Mouse (Mus musculus) intestine, embryonic 16.5 days (tissue): ENCODE measurements around the gene Rabl2. TPM values are rescaled to one million over a fixed set of nuclear protein-coding genes. Genes with fewer than 3 reads are reported as not detected.

ENCODE experiments used
- ATAC-seq: fragments of 200-750 bp; cut with Nextera tagmentation; 2 replicates; pipeline ENCODE4 v1.8.0; 2017; ENCODE audit warnings: moderate TSS enrichment, moderate library complexity
- H3K27ac ChIP-seq: fragments of 300-500 bp; sonication (generic); 2 replicates; pipeline ENCODE4 v1.5.1; 2014; ENCODE audit warnings: mild to moderate bottlenecking, low read length
- H3K27me3 ChIP-seq: fragments of 300-500 bp; sonication (generic); replicated peaks from 2 replicates; pipeline ENCODE4 v1.6.1; 2014; ENCODE audit warnings: low read length, control low read depth, mixed read lengths; ENCODE audit not compliant: control insufficient read depth, insufficient read depth
- H3K36me3 ChIP-seq: fragments of 300-500 bp; sonication (generic); 2 replicates; pipeline ENCODE4 v1.6.1; 2014; ENCODE audit warnings: low read length, control low read depth; ENCODE audit not compliant: control insufficient read depth, insufficient read depth
- H3K4me1 ChIP-seq: fragments of 300-500 bp; sonication (generic); 2 replicates; pipeline ENCODE4 v1.6.1; 2014; ENCODE audit warnings: low read length, control low read depth, mixed read lengths; ENCODE audit not compliant: control insufficient read depth, insufficient read depth
- H3K4me2 ChIP-seq: fragments of 300-500 bp; sonication (generic); 2 replicates; pipeline ENCODE4 v1.6.1; 2014; ENCODE audit warnings: low read depth, low read length, control low read depth
- H3K4me3 ChIP-seq: fragments of 300-500 bp; sonication (generic); 2 replicates; pipeline ENCODE4 v1.5.1; 2014; ENCODE audit warnings: mild to moderate bottlenecking, low read length
- H3K9ac ChIP-seq: fragments of 300-500 bp; sonication (generic); 2 replicates; pipeline ENCODE4 v1.6.1; 2014; ENCODE audit warnings: low read depth, low read length
- H3K9me3 ChIP-seq: fragments of 300-500 bp; sonication (generic); 2 replicates; pipeline ENCODE4 v1.6.1; 2016; ENCODE audit warnings: low read length, control low read depth; ENCODE audit not compliant: control insufficient read depth
- WGBS: fragments of 180-500 bp; shearing (Covaris S2); extraction: QIAGEN DNeasy Blood & Tissue Kit; methylation state at CpG from one replicate; pipeline ENCODE4 v1.1.7; 2014; 5-methylcytosine and 5-hydroxymethylcytosine counted together
- polyA plus RNA-seq: library from polyadenylated mRNA; unstranded; fragments of >200 nt; fragmentation: Nextera tagmentation; extraction: Ambion mirVana; gene quantifications from 2 replicates; pipeline ENCODE4 v1.2.1, GENCODE M21; 2015

The Rabl2 gene
- polyA plus RNA-seq, 1 experiment from 2014 or later: 24.1 TPM

GRCm38 (mm10) chr15:89589146-89589545, 2.6 kb downstream of the Rabl2 start:
- ATAC-seq: no peak

GRCm38 (mm10) chr15:89585631-89586030, 6.1 kb downstream of the Rabl2 start:
- ATAC-seq: no peak
- Histone ChIP-seq H3K9me3 (no peaks in the 10 kb centered on the region), H3K9ac (no peak overlapping the region), H3K4me2 (no peak overlapping the region), H3K27me3 (no peaks in the 10 kb centered on the region), H3K27ac (no peak overlapping the region), H3K4me3 (no peak overlapping the region), H3K4me1 (0 out of 2 replicates have a peak, but pooled peaks cover 1% of the 10 kb centered on the region), H3K36me3 (no peaks in the 10 kb centered on the region; the same call in 1 of the 2 replicates)
- WGBS: 89% methylated on average over 11 of the region's 11 CpGs

More at GRCm38 (mm10) chr15:89589146-89589545, 2.6 kb downstream of the Rabl2 start:
- Histone ChIP-seq H3K27ac (no peak overlapping the region), H3K4me3 (no peak overlapping the region), H3K9ac (no peak overlapping the region), H3K36me3 (no peaks in the 10 kb centered on the region; the same call in 1 of the 2 replicates), H3K27me3 (no peaks in the 10 kb centered on the region), H3K4me1 (peaks cover 13% of the 10 kb centered on the region), H3K9me3 (no peaks in the 10 kb centered on the region), H3K4me2 (no peak overlapping the region)
- WGBS: 81% methylated on average over 5 of the region's 5 CpGs

GRCm38 (mm10) chr15:89585101-89585500, 6.6 kb downstream of the Rabl2 start:
- no peaks in the 10 kb centered on the region for H3K4me1 ChIP-seq
- 86% methylated on average over 5 of the region's 5 CpGs for WGBS
- no peak overlapping the region for H3K4me3 ChIP-seq
- no peak overlapping the region for H3K27ac ChIP-seq
- no peaks in the 10 kb centered on the region for H3K27me3 ChIP-seq
- no peaks in the 10 kb centered on the region; the same call in 1 of the 2 replicates for H3K36me3 ChIP-seq
- no peak overlapping the region for H3K9ac ChIP-seq
- no peak for ATAC-seq
- no peak overlapping the region for H3K4me2 ChIP-seq
- H3K9me3 ChIP-seq: no peaks in the 10 kb centered on the region

GRCm38 (mm10) chr15:89582494-89582893, 9.2 kb downstream of the Rabl2 start:
- Histone ChIP-seq H3K27me3 (no peaks in the 10 kb centered on the region), H3K36me3 (no peaks in the 10 kb centered on the region; the same call in 1 of the 2 replicates), H3K27ac (no peak overlapping the region), H3K4me1 (no peaks in the 10 kb centered on the region), H3K9ac (no peak overlapping the region), H3K9me3 (no peaks in the 10 kb centered on the region), H3K4me2 (no peak overlapping the region), H3K4me3 (no peak overlapping the region)
- 87% methylated on average over 7 of the region's 7 CpGs for WGBS
- no peak for ATAC-seq

- ATAC-seq: no peak
- Histone ChIP-seq H3K4me3 (no peak overlapping the region), H3K4me2 (no peak overlapping the region), H3K27ac (no peak overlapping the region), H3K9ac (no peak overlapping the region), H3K9me3 (no peaks in the 10 kb centered on the region), H3K36me3 (no peaks in the 10 kb centered on the region), H3K4me1 (no peaks in the 10 kb centered on the region), H3K27me3 (no peaks in the 10 kb centered on the region)
- WGBS: 75% methylated on average over 8 of the region's 8 CpGs
Observed at GRCm38 (mm10) chr15:89572147-89572546, 19.6 kb downstream of the Rabl2 start.

GRCm38 (mm10) chr15:89568114-89568513, 23.6 kb downstream of the Rabl2 start, which contains the start of gene Acr:
Gene Acr (plus strand): TSS chr15:89568326.
- H3K27me3 ChIP-seq: no peaks in the 10 kb centered on the region
- no peak within 1 kb of the TSS for H3K4me2 ChIP-seq
- WGBS: 87% methylated on average over 6 of the region's 6 CpGs
- ATAC-seq: no peak
- H3K27ac ChIP-seq: no peak within 1 kb of the TSS
- no peaks in the 10 kb centered on the region for H3K36me3 ChIP-seq
- H3K9me3 ChIP-seq: no peaks in the 10 kb centered on the region
- no peak within 1 kb of the TSS for H3K9ac ChIP-seq
- no peak within 1 kb of the TSS for H3K4me3 ChIP-seq
- H3K4me1 ChIP-seq: no peaks in the 10 kb centered on the region

GRCm38 (mm10) chr15:89559202-89559731, 32.5 kb downstream of the Rabl2 start:
- 50% methylated on average over 10 of the region's 10 CpGs for WGBS
- H3K4me1 ChIP-seq: peaks cover 13% of the 10 kb centered on the region; the same call in 1 of the 2 replicates
- H3K36me3 ChIP-seq: no peaks in the 10 kb centered on the region
- H3K4me2 ChIP-seq: no peak overlapping the region
- no peak overlapping the region for H3K9ac ChIP-seq
- no peak overlapping the region for H3K4me3 ChIP-seq
- peaks cover 21% of the 10 kb centered on the region for H3K27me3 ChIP-seq
- no peak for ATAC-seq
- H3K27ac ChIP-seq: no peak overlapping the region
- H3K9me3 ChIP-seq: no peaks in the 10 kb centered on the region

- WGBS: 9% methylated on average over 34 of the region's 34 CpGs
- H3K4me3 ChIP-seq: peak overlapping the region; percentile 12; the same call in 1 of the 2 replicates
- H3K27ac ChIP-seq: no peak overlapping the region
- no peaks in the 10 kb centered on the region for H3K36me3 ChIP-seq
- no peaks in the 10 kb centered on the region for H3K9me3 ChIP-seq
- no peak overlapping the region for H3K9ac ChIP-seq
- ATAC-seq: 0 out of 2 replicates have a peak, but pooled peaks have one; percentile 12
- H3K4me2 ChIP-seq: peak overlapping the region; percentile 40
- peaks cover 13% of the 10 kb centered on the region; the same call in 1 of the 2 replicates for H3K4me1 ChIP-seq
- peaks cover 21% of the 10 kb centered on the region for H3K27me3 ChIP-seq
Observed at GRCm38 (mm10) chr15:89557996-89558390, 33.7 kb downstream of the Rabl2 start.

- Histone ChIP-seq H3K9ac (no peak overlapping the region), H3K4me2 (peak overlapping the region; percentile 40), H3K9me3 (no peaks in the 10 kb centered on the region), H3K27ac (no peak overlapping the region), H3K27me3 (peaks cover 21% of the 10 kb centered on the region), H3K4me3 (peak overlapping the region; percentile 12), H3K4me1 (peaks cover 13% of the 10 kb centered on the region; the same call in 1 of the 2 replicates), H3K36me3 (no peaks in the 10 kb centered on the region)
- 12% methylated on average over 36 of the region's 40 CpGs for WGBS
- peak; percentile 30; the same call in 1 of the 2 replicates for ATAC-seq
Observed at GRCm38 (mm10) chr15:89557179-89557995, 34.3 kb downstream of the Rabl2 start.
